Mouse (Mus musculus): ENCODE data around the gene Olfr372.
"Not testable (repeated sequence)": the region's sequence is repeated elsewhere in the genome, so short reads cannot be mapped to it uniquely, and the experiment has no call there.

Olfr372 gene

GRCm38 (mm10) chr8:72040918-72041317 is at the start of gene Olfr372:
TSS of gene Olfr372 (plus strand) at chr8:72041218.
- in situ Hi-C loops (cut with MboI, MseI): loop anchor here in 1 of 2 experiments (10.0 kb wide), 1 partner anchor 906 kb away; no protein-coding TSS in a partner anchor

GRCm38 (mm10) chr8:71999434-71999833 is 41.6 kb upstream of the Olfr372 start:
- in situ Hi-C loops (cut with MboI, MseI): loop anchor here (10.0 kb wide), 1 partner anchor 865 kb away; no protein-coding TSS in a partner anchor

- in situ Hi-C loops (cut with MboI, MseI): no loop called here
Measured at GRCm38 (mm10) chr8:72000223-72000622, 40.8 kb upstream of the Olfr372 start.

GRCm38 (mm10) chr8:72002942-72003341 is 38.1 kb upstream of the Olfr372 start:
- in situ Hi-C loops (cut with MboI, MseI): no loop called here

GRCm38 (mm10) chr8:72005912-72006311 is 35.1 kb upstream of the Olfr372 start:
- in situ Hi-C loops (cut with MboI, MseI): no loop called here

- in situ Hi-C loops (cut with MboI, MseI): no loop called here
Measured at GRCm38 (mm10) chr8:72006763-72007162, 34.3 kb upstream of the Olfr372 start.

GRCm38 (mm10) chr8:72008134-72008641 is 32.8 kb upstream of the Olfr372 start:
- in situ Hi-C loops (cut with MboI, MseI): no loop called here

- in situ Hi-C loops (cut with MboI, MseI): no loop called here
Measured at GRCm38 (mm10) chr8:72009473-72009872, 31.5 kb upstream of the Olfr372 start, which contains the start of gene Cyp4f18. TSS of gene Cyp4f18 (minus strand) at chr8:72009626.

- in situ Hi-C loops (cut with MboI, MseI): not testable (repeated sequence)
Measured at GRCm38 (mm10) chr8:72013506-72014228, 27.4 kb upstream of the Olfr372 start.

- in situ Hi-C loops (cut with MboI, MseI): loop anchor here (5.0 kb wide), 1 partner anchor 50 kb away; no protein-coding TSS in a partner anchor
Measured at GRCm38 (mm10) chr8:72017339-72017738, 23.7 kb upstream of the Olfr372 start.

- in situ Hi-C loops (cut with MboI, MseI): loop anchor here (5.0 kb wide), 1 partner anchor 49 kb away; no protein-coding TSS in a partner anchor
Measured at GRCm38 (mm10) chr8:72018141-72018540, 22.9 kb upstream of the Olfr372 start.

- in situ Hi-C loops (cut with MboI, MseI): loop anchor here (5.0 kb wide), 1 partner anchor 48 kb away; no protein-coding TSS in a partner anchor
Measured at GRCm38 (mm10) chr8:72019022-72019421, 22.0 kb upstream of the Olfr372 start.

GRCm38 (mm10) chr8:72019816-72020215 is 21.2 kb upstream of the Olfr372 start:
- in situ Hi-C loops (cut with MboI, MseI): loop anchor here (5.0 to 10.0 kb wide), 2 partner anchors 47 to 275 kb away; no protein-coding TSS in a partner anchor

GRCm38 (mm10) chr8:72024886-72025285 is 16.1 kb upstream of the Olfr372 start:
- in situ Hi-C loops (cut with MboI, MseI): loop anchor here in 1 of 2 experiments (10.0 kb wide), 1 partner anchor 280 kb away; no protein-coding TSS in a partner anchor

GRCm38 (mm10) chr8:72032926-72033325 is 8.1 kb upstream of the Olfr372 start:
- in situ Hi-C loops (cut with MboI, MseI): not testable (repeated sequence)

- in situ Hi-C loops (cut with MboI, MseI): loop anchor here in 1 of 2 experiments (10.0 kb wide), 1 partner anchor 908 kb away; no protein-coding TSS in a partner anchor
Measured at GRCm38 (mm10) chr8:72042493-72042892, 1.5 kb downstream of the Olfr372 start.

- in situ Hi-C loops (cut with MboI, MseI): not testable (repeated sequence)
Measured at GRCm38 (mm10) chr8:72054633-72055032, 13.6 kb downstream of the Olfr372 start.

- in situ Hi-C loops (cut with MboI, MseI): not testable (repeated sequence)
Measured at GRCm38 (mm10) chr8:72057643-72058042, 16.6 kb downstream of the Olfr372 start.

- in situ Hi-C loops (cut with MboI, MseI): loop anchor here (5.0 kb wide), 1 partner anchor 50 kb away; no protein-coding TSS in a partner anchor
Measured at GRCm38 (mm10) chr8:72066819-72067399, 25.9 kb downstream of the Olfr372 start.

GRCm38 (mm10) chr8:72082877-72083276 is 41.9 kb downstream of the Olfr372 start, which contains the start of gene Olfr373:
TSS of gene Olfr373 (plus strand) at chr8:72083177.
- in situ Hi-C loops (cut with MboI, MseI): not testable (repeated sequence)

GRCm38 (mm10) chr8:72084744-72085143 is 43.7 kb downstream of the Olfr372 start:
- in situ Hi-C loops (cut with MboI, MseI): no loop called here

GRCm38 (mm10) chr8:72087611-72088010 is 46.6 kb downstream of the Olfr372 start:
- in situ Hi-C loops (cut with MboI, MseI): not testable (repeated sequence)

Measured in T-helper 17 cell (primary cell).